Mouse (Mus musculus) urinary bladder, postnatal 25 days (tissue): ENCODE data around the gene Coq4.

Source experiments
- DNase-seq: peaks from one replicate; pipeline ENCODE4 v3.0.0; 2022; ENCODE audit warnings: low spot score

The Coq4 gene

GRCm38 (mm10) chr2:29846061-29846853 is 59.0 kb downstream of the Coq4 start:
- DNase-seq: no peak

- DNase-seq: no peak
Measured at GRCm38 (mm10) chr2:29846911-29847310, 59.6 kb downstream of the Coq4 start.
